Mouse (Mus musculus): ENCODE measurements around the gene Tbcel. TPM values are rescaled to one million over a fixed set of nuclear protein-coding genes. Genes with fewer than 3 reads are reported as not detected.

Tbcel gene
- total RNA-seq, 2 experiments from 2014 or later, result 56.4 to 59.3 TPM

DNA sequence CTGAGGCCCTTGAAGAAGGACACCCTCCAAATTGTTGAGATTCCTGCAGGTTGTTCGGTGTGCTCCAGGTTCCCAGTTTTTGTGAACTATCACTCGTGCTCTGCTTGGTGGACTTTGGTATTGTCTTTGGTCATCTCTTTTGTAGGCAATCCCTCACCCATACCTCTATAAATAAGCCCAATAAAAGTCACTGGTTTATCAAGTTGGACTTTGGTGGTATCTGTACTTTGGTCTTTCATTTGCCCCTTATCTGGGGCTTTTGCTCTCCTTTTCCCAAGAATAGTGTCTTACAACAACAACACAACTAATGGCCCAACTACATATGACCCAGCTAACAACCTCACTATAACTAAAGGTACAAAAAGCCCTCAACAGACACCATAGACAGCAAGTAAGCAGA is 66.4 kb downstream of the Tbcel start:
- no peak for DNase-seq

- DNase-seq, result no peak
Measured at GRCm38 (mm10) chr9:42439446-42439845, 68.2 kb downstream of the Tbcel start.

DNA sequence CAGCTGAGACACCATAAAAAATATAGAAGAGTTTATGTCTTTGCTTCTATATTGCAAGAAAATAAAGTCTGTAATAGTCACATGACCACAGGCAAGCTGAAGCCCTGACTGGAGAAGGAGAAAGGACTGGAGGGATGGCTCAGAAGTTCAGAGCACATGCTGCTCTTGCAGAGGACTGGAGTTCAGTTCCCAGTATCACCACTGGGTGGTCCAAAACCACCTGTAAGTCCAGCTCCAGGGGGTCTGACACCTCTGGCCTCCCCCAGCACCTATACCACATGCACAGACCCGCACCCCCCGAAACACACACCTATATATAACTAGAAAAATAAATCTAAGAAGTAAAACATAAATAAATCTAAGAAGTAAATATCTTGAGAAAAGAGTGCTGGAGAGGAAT is 75.5 kb downstream of the Tbcel start:
- no peak for DNase-seq

GRCm38 (mm10) chr9:42431606-42432005 is 76.0 kb downstream of the Tbcel start:
- no peak for DNase-seq

DNA sequence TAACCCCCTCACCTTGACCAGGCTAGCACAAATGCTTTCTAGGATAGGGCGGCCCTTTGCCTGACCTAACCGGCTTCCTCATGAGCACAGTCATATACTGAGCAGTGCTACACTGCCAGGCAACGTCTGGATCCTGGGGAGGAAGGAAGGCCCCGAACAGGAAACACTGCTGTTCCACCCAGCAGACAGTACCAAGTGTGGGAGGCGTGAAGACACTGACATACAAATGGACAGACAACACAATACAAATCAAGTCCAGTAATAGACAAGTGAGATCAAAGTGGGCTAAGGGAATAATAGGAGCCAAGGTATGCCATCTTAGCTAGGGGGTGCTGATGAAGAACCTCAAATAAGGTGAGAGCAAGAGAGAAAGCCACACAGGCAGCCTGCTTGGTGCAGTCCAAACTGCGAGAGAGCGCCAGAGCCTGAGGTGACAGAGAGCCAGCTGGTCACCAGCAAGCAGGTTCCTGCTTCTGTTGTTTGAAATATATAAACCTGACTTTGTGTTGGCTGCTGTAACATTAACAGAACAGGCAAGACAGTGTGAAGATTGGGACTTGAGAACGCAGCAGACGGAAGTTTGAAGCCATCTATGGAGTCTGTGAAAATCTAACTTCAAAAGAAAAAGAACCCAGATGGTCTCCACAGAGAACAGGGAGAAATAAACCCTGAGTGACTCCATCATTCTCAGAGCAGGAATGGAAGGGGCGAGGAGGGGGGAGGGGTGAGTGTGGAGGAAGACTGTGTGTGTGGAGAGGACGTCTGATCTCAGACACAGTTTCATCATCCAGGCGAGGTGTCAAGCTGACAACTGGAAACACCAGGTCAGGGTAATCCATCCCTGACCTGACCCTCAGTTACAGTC is 79.3 kb downstream of the Tbcel start:
- no peak for DNase-seq

DNA sequence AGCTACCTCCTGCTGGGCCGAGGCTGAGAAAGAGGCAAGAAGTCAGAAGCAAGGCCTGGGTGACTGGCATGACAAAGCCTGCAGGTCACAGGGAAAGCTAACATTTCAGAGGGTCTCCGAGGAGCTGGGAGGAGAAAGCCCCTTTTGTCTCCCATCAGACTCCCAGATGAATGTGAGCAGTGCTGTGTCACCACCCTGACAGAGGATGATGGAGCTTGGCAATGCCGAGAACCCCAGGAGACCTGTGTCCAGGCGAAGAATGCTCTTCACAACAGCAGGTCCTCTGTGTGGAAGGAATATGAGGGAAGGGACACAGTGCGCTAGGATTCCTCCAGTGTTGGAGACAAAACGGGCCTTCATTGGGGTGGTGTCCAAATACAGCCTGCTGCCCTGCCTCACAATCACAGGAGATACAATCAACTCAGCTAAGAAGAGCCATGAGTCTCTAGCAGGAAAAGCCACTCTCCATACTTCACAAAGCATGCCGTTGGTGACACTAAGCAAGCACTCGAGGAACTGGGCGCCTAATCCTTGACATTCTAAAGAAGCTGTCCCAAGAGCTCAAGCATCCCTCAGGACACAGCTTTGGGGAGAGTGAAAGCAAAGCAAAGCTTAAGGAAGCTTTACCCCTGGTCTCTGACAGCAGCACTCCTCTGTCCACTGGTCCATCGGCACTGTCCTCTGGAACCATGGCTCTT is 80.8 kb downstream of the Tbcel start:
- DNase-seq, result no peak

- no peak for DNase-seq
Measured at GRCm38 (mm10) chr9:42423649-42424048, 84.0 kb downstream of the Tbcel start.

- DNase-seq, result no peak
Measured at GRCm38 (mm10) chr9:42419687-42420086, 87.9 kb downstream of the Tbcel start.

DNA sequence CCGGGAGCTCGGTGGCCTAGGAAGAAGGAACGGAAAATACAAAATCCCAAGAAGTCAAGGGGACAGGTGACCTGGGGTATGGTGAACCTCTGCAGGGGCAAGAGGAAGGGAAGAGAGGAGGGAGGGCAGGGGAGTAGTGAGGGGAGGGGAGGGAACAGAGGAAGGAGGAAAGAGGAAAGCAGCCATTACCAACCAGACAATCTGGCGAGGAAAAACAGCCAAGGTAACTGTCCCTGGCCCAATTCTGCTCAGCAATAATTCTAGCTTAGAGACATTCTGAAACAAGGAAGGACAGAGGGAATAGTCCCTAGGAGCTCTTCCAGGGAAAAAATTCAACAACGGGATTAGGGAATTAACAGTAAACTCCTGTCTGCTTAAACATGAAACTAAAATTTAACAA is 88.8 kb downstream of the Tbcel start:
- no peak for DNase-seq

GRCm38 (mm10) chr9:42417352-42417952 is 90.2 kb downstream of the Tbcel start:
- no peak for DNase-seq

DNA sequence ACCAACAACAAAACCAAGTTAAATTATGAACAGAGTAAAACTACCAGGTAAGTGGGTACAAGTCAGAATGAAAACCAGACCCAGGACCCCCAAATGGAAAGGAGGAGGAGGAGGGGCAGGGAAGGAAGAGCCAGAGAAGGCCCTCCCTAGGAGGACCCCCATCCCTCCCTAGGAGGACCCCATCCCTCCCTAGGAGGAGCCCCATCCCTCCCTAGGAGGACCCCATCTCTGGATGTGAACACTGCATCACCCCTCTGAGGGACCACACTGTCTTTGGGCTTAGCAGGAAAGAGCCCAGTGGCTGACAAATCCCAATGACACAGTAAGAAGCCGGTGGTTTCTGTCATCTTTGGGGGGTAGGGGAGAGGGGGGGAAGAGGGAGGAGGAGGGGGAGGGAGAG is 92.4 kb downstream of the Tbcel start:
- DNase-seq, result no peak

DNA sequence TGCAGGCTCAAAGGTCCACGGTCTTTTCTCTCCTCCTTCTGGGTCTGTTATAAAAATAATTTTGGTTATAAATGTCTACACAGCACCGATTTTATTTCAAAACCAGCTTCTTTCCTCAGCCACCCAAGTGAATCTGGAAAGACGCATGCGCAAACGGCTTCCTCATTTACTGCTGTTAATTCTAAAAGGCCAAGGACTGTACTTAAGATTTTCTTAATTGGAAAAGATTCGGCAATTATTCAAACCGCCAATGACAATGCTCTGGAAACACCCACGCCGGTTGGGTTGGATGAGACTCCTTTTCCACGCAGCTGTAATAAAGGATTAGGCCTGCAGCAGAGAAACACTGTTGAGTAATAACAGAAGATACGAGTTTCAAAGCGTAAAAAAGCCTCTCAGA is 94.3 kb downstream of the Tbcel start:
- DNase-seq, result peak in 1 of 2 experiments; percentile 18

DNA sequence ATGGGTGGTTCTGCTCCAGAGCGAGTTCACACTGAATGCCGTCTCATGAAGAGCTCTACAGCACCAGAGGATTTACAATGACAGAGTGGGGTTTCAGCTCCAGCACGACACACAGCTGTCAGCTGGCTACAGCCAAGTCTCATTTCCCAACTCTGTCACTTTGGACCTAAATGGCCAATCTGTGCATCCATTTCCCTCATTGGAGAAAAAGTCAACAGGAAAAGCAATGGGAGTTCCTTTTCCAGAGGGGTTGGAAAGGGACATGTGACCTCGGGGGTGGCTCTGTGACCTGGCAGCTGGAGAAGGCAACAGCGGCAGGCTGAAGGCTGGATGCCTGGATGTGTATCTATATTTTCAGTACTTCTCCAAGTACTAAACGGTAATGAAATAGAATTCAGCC is 96.3 kb downstream of the Tbcel start:
- no peak for DNase-seq

DNA sequence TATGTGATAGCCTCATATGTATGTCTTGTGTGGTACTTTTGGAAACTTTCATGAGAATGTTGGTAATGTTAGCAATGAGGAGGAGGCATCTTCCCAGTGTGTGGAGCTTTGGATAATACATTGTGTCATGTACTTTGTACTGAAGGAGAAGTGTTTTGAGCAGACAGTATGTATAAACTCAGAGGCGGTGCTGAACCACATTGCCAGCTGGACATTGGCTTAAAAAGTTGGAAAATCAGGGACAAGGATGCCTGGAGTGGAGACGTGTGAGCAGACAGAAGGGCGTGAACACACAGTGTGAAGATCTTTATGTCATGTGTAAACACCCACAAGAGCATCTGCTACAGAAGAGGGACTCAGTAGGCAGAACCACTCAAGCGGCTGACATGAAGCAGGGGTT is 101.9 kb downstream of the Tbcel start:
- no peak for DNase-seq

DNA sequence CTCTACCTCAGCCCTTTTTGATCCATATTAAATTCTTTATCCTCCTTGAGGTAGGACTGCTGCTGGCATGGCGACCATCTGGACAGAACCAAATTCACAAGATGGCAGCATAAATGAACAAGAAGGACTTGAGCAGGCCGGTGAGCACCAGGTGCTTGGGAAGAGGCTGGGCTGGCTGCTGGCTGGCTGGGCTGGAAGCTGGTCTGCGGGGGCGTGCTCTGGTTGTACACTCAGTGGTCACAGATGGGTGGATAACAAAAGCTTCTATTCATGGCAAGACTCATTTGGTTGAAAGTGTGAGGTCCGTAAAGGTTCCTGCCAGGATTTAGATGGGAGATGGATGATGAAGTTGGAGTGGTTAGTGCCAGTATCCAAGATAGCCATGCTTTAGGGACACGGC is 106.1 kb downstream of the Tbcel start:
- DNase-seq, result no peak

GRCm38 (mm10) chr9:42399829-42400228 is 107.8 kb downstream of the Tbcel start, which contains the start of gene Tecta:
Tecta (minus strand) TSS chr9:42399929.
- DNase-seq, result no peak

- no peak for DNase-seq
Measured at GRCm38 (mm10) chr9:42396141-42396540, 111.5 kb downstream of the Tbcel start.

DNA sequence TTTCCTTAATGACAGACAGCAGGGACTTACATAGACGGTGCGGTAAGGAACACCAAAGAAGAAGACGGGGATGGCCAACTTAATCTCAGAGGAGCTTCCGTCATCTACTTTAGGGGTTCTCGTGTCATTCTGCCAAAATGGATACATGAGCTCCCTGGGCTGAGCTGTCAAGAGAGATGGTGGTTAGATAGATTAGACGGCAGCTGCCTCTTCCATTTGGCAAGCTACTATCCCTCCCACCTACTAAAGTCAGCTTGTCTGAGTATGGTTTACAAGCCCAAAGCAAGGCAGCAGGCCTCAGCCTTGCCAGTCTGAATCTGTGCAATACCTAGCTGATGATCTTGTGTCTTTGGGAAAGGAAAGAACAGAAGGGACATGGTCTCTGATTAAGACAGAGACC is 112.7 kb downstream of the Tbcel start:
- no peak for DNase-seq

GRCm38 (mm10) chr9:42394321-42394720 is 113.3 kb downstream of the Tbcel start:
- DNase-seq, result peak; percentile 31 to 42

DNA sequence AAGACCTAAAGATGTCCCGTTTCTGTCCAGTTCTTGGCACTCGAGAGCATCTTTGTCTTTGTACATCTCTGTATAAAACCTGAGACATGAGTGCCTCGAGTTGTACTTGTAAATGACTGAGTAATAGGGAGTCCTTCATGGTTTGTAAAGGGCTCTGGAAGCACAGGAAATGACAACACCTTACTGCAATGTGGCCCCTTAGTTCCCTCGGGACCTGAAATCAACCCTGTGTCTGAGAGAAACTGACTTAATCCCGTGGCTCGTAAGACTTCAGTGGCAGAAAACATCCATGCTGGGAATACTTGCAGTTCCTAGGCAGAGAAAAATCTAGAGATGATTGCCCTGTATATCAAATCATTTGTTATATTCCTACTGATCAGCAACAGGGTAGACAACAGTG is 114.7 kb downstream of the Tbcel start:
- DNase-seq, result no peak

- no peak for DNase-seq
Measured at GRCm38 (mm10) chr9:42388490-42388889, 119.1 kb downstream of the Tbcel start.

DNA sequence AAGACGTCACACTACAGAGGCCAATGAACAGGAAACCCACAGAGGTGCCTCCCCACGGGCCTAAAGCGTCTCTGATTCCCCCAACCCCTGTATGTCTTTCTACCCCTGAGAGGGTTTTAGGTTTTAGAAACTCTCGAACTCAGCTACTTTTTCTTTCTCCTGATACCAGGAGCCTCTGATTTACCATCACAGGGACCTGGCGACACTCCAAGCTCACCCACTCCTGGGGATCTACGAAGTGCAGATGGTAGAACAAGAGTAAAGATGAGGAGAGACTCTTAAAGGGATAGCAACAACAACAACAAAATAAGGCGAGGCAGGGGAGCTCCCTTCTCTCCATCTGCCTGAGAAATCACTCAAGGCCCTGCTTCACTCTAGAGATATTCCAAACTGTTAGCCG is 120.6 kb downstream of the Tbcel start:
- DNase-seq, result peak; percentile 23 to 26

GRCm38 (mm10) chr9:42385656-42386055 is 122.0 kb downstream of the Tbcel start:
- no peak for DNase-seq

Data from layer of hippocampus, postnatal 36 days (tissue).